Mouse (Mus musculus) C2C12 (cell line): ENCODE measurements around the gene Dgka.

Experiments used
- CTCF ChIP-seq: IDR thresholded peaks from one replicate; pipeline ENCODE4 v1.5.1; 2011; ENCODE audit not compliant: control insufficient read depth, insufficient read depth, insufficient read length
- FOSL1 ChIP-seq: IDR thresholded peaks from one replicate; pipeline ENCODE4 v1.8.0; 2011; ENCODE audit warnings: mild to moderate bottlenecking, low read length; ENCODE audit not compliant: poor library complexity, insufficient read depth, severe bottlenecking
- MAX ChIP-seq: IDR thresholded peaks from one replicate; pipeline ENCODE4 v1.6.1; 2011; ENCODE audit warnings: mild to moderate bottlenecking, control low read depth
- USF1 ChIP-seq: IDR thresholded peaks from one replicate; pipeline ENCODE4 v1.6.1; 2011; ENCODE audit warnings: low read depth, mild to moderate bottlenecking, control low read depth, moderate library complexity

GRCm38 (mm10) chr10:128728059-128728458, 16.6 kb downstream of the Dgka start:
- no peak for TF ChIP-seq CTCF
- TF ChIP-seq MAX, result no peak
- TF ChIP-seq USF1, result no peak
- TF ChIP-seq FOSL1, result no peak
